Mouse (Mus musculus) natural killer cell, adult 2 months (primary cell): ENCODE results near the gene Mymx.

Experiments used
- DNase-seq, 2 experiments: peaks; one replicate each; pipeline ENCODE4 v3.0.0; 2022; ENCODE audit warnings: low spot score in 2 of 2

Mymx gene

GRCm38 (mm10) chr17:45572103-45573086 is 29.5 kb downstream of the Mymx start:
- DNase-seq = peak in 1 of 2 experiments; percentile 64

DNA sequence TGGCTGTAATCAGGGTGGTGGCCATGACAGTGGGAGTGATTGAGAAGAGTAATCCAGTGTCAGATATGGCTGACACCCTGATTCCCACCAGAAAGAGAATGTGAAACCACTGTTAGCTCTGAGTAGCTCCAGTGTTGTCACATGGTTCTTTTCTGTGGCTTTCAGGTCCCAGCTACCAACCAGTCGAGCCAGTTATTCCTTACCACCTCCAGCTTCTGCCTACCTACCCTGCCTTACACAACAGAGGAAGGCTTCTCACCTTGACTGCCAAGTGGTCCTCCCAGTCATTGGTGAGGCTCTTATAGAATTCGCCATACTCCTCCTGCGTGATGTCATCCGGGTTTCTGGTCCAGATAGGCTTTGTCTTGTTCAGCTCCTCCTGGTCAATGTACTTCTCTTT is 31.9 kb downstream of the Mymx start:
- no peak for DNase-seq

DNA sequence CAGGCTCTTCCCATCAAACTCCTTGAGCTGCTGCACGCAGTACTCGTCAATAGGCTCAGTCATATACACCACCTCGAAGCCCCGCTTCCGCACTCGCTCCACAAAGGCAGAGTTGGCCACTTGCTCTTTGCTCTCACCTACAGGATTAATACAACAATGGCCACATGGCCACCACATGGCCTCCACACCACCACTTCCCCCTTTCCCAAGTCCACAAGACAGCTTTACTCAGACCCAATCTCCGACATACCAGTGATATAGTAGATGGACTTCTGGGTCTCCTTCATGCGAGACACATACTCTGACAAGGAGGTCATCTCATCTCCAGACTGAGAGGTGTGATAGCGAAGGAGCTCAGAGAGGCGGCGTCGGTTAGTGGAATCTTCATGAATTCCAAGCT is 32.9 kb downstream of the Mymx start:
- DNase-seq = no peak

- no peak for DNase-seq
Observed at GRCm38 (mm10) chr17:45567162-45567601, 34.7 kb downstream of the Mymx start.

DNA sequence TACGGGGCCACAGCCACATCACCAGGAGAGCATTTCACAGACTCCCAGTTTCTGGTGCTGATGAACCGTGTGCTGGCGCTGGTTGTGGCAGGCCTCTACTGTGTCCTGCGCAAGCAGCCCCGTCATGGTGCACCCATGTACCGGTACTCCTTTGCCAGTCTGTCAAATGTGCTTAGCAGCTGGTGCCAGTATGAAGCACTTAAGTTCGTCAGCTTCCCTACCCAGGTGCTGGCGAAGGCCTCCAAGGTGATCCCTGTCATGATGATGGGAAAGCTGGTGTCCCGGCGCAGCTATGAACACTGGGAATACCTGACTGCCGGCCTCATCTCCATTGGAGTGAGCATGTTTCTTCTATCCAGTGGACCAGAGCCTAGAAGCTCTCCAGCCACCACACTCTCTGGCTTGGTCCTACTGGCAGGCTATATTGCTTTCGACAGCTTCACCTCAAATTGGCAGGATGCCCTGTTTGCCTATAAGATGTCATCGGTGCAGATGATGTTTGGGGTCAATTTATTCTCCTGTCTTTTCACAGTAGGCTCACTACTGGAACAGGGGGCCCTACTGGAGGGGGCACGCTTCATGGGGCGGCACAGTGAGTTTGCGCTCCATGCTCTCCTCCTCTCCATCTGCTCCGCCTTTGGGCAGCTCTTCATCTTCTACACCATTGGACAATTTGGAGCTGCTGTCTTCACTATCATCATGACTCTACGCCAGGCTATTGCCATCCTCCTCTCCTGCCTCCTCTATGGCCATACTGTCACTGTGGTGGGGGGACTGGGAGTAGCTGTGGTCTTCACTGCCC is 35.3 kb downstream of the Mymx start:
- no peak for DNase-seq

DNA sequence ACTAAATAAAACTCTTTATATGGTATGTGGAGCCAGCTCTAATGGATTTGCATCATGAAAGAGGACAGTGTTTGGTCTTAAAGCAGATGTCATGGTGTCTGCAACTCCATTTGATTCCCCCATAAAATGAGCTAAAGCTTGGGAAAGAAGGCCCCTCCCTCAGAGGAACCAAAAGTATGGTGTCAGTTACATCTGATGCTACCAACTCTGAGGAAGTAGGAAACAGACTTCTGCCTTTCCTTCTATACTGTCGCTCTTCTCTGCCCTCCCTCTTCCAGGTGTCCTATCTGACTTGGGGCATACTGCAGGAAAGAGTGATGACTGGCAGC is 35.9 kb downstream of the Mymx start:
- no peak for DNase-seq

GRCm38 (mm10) chr17:45565103-45565502 is 36.8 kb downstream of the Mymx start:
- no peak for DNase-seq

DNA sequence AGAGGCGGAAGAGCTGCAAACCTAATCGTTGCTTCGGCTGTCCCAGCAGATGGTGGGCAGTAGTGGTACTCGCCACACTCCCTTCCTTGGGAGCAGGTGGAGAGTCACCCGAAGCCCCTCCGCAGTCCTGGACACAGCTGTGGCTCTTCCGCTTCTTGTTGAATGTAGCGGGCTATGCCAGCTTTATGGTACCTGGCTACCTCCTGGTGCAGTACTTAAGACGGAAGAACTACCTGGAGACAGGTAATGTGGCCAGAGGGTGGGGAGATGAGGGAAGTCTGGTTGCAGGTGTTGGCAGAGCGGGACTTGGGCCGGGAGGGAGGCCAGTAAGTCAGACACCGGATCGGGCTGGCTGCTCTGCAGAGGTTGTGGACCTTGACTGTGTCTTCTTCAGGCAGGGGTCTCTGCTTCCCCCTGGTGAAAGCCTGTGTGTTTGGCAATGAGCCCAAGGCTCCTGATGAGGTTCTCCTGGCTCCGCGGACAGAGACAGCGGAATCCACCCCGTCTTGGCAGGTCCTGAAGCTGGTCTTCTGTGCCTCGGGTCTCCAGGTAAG is 37.3 kb downstream of the Mymx start:
- no peak for DNase-seq

DNA sequence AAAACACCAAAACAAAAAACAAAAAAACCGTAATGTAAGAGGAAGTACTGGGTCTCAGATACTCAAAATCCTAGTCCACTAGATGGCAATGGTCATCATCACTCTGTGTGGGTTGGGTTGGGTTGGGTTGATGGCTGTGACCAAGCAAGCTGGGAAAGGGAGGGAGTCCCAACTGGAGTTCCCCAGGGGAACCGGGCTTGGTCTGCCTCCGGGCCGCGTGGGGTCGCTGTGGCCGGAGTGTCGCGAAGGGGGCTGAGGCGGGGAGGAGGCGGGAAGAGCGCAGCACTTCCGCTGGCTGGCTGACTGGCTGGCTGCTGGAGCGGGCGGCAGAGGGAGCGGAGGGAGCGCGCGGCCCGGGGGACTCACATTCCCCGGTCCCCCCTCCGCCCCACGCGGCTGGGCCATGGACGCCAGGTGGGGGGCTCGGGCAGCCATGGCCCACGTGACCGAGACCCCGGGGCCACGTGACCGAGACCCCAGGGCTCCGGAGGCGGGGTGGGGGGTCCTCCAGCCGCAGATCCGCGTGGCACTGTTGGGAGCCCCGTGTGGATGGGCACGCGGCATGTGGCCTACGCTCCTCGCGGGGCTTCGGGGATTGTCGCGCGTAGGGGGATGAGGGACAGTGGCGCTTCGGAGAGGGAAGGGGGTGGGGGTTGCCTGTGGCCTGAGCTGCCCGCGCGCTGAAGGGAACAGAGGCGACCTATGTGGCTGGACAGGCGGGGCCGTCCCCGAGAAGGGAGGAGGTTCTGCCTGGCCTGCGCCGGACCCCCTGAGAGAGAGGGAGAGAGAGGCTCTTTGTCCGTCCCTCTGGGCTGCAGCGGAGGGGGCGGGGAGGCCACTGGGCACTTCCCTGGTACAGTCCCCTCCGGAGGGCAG is 38.0 kb downstream of the Mymx start, which contains the start of gene Slc35b2:
Slc35b2 (plus strand) TSS at position 220 of the 876 bp plus-strand sequence.
- DNase-seq = peak; percentile 87

DNA sequence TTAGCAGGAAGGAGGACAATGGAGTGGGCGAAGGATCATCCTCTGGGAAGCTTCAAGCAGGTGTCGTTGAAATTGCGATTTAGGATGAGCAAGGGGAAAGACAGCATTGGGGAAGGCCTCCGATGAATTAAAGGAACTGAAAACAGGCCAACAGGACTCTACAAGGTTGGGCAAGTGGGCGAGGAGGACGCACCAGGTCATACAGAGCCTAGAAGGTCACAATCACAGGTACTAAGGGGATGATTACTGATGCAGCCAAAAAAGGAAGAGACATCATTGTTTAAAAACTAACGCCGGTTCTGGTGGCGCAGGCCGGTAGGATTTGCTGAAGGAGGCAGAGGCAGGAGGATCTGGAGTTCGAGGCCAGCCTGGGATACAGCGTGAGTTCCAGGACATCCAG is 38.7 kb downstream of the Mymx start:
- DNase-seq = no peak

DNA sequence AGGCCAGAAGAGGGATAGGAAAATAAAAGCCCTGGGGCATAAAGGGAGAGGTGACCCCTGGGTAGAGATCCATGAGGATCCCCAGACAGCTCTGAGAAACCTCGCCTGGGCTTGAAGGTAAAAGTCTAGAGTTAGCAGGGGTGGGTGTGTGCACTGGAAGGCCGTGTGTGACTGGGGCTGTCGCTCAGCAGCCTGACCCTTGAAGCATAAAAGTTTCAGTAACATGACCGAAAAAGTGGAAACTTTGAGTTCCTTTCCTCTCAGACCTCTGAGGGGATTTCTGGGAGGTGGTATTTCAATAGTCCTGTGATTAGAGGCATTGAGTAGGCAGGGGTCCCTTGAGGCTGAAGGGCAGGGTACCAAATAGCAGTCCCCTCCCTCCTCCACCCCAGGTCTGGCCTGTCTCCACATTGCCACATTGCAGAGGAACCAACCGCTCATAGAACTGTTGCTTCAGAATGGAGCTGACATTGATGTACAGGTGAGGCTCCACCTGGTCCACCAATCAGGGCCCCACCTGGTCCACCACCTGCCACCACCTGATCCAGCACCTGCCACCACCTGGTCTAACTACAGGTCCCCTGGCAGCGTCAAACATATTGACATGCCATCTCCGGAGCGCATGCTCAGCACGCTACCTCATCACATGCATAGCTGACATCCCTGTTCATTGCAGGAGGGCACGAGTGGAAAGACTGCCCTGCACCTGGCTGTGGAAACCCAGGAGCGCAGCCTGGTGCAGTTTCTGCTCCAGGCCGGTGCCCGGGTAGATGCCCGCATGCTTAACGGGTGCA is 42.0 kb downstream of the Mymx start:
- no peak for DNase-seq

- peak; percentile 83 to 91 for DNase-seq
Observed at GRCm38 (mm10) chr17:45557998-45558862, 43.7 kb downstream of the Mymx start.

DNA sequence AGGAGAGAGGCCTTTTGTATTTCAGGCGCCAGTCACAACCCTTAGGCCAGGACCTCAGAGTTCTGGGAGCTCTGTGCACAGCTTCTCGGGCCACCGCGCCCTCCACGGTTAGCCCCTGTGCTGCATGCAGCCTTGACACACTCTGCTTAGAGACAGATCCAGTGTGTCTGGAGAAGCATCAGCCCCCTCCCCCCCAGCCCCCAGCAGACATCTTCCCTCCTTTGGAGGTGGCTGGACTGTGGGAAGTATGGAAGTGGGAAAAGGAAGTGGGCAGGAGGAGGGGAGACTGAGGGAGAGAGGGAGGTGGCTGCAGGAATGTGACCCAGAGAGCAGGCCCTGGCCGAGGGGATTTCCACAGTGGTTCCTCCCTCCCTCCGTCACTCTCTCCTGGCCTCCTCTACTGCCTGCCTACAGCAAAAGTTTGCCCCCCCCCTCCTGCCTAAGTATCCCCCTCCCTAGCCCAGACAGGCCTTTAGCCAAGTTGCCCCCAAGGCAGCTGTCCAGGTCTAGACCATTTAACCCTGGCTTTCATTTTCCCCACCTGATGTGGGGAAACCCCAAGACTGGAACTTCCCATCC is 44.6 kb downstream of the Mymx start:
- peak; percentile 52 to 61 for DNase-seq

GRCm38 (mm10) chr17:45556514-45557245 is 45.2 kb downstream of the Mymx start:
- peak; percentile 26 to 48 for DNase-seq

DNA sequence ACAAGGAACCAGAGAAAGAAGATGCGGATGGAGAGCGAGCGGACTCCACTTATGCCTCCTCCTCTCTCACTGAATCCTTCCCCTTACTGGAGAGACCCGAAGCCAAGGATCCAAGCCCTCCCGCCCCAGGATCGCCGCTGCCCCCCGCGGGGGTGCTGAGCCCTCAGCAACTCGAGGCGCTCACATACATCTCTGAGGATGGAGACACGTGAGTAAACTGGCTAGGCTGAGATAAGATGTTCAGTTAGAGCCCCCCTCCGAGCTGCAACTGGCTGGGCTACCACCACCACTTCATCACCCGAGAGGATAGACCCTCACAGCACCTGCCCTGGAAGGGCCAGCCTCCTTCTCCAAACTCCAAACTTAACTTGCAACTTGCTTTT is 45.8 kb downstream of the Mymx start:
- DNase-seq = peak; percentile 23 to 37

DNA sequence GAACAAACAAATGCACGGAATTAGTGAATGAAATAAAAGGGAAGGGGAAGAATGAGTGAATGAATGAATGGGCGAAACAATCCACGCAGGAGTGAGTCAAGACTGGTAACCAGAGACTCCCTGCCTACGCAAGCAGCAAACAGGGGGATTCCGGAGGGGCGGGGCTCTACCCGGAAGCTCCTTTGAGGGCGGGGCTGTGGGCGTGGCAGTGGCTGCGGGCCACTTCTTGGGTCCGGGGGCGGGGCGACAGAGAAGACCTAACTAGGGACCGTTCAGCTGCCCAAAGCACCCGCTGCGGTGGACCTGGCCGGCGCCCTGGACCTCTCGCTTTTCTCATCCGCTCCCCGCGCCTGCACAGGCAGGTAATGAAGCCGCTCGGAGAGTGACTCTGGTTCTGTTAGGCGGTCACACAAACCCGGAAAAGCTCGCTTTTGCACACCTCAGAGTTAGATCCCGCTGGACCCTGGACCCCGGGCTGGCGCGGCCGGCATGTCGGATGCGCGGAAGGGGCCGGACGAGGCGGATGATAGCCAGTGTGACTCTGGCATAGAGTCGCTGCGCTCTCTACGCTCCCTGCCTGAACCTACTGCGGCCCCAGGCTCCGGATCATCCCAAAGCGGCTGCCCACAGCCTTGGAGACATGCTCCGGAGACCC is 46.3 kb downstream of the Mymx start, which contains the start of gene Nfkbie:
Nfkbie (plus strand) TSS at position 252 of the 655 bp plus-strand sequence.
- peak; percentile 100 for DNase-seq

DNA sequence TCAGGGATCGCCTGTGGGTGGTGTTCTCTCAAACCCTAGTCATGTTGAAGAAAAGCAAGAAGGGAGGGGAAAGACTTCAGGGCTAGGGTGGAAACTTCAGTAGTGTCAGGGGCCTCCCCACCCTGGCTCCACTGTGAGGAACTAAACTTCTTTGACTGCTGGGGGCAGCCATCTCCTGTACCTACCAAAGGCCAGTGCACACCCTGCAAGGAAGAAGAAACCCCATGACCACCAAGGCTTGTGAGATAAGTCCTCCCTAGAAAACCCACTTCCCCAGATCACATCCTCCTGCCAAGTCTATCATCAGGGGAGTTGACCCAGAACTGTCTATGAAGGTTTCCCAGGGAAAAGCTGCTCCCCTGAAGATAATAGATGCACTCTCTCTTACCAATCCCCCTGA is 47.5 kb downstream of the Mymx start:
- DNase-seq = no peak

DNA sequence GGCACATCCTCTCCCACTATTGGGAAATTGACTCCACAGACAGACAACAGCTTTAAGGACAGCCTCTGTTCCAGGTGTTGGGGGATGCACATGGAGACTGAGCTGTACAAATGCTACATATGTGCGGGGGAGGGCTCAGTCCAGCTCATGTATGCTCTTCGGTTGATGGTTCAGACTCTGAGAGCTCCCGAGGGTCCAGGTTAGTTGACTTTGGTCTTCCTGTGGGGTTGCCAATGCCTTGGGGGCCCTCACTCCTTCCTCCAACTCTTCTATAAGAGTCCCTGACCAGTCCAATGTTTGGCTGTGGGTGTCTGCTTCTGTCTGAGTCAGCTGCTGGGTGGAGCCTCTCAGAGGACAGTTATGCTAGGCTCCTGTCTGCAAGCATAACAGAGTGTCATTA is 48.8 kb downstream of the Mymx start:
- DNase-seq = no peak
